Mouse (Mus musculus) MEL (cell line): ENCODE measurements around the gene Dlx3.

Experiments
- CTCF ChIP-seq, 3 experiments: IDR thresholded peaks in 2 of 3; conservative IDR thresholded peaks in 1 of 3; 2 replicates each; pipeline ENCODE4 v1.5.1; 2011 to 2012; ENCODE audit warnings: low read length in 3 of 3, low read depth in 2 of 3, mild to moderate bottlenecking in 2 of 3, improper control_type of control experiment in 1 of 3, inconsistent platforms in 1 of 3, mixed read lengths in 1 of 3, moderate library complexity in 1 of 3; ENCODE audit not compliant: control insufficient read depth in 1 of 3, insufficient read depth in 1 of 3, poor library complexity in 1 of 3, severe bottlenecking in 1 of 3
- GATA1 ChIP-seq: IDR thresholded peaks from 2 replicates; pipeline ENCODE4 v1.6.1; 2011; ENCODE audit warnings: low read depth, low read length, improper control_type of control experiment
- RAD21 ChIP-seq: IDR thresholded peaks from 2 replicates; pipeline ENCODE4 v1.6.1; 2011; ENCODE audit warnings: mild to moderate bottlenecking, low read depth, low read length, improper control_type of control experiment
- USF2 ChIP-seq, 2 experiments: IDR thresholded peaks; 2 replicates each; pipeline ENCODE4 v1.6.1; 2011 to 2012; ENCODE audit warnings: improper control_type of control experiment in 2 of 2, low read length in 2 of 2, borderline replicate concordance in 1 of 2, inconsistent platforms in 1 of 2, low read depth in 1 of 2, mild to moderate bottlenecking in 1 of 2; ENCODE audit not compliant: insufficient read depth in 1 of 2
- ZC3H11A ChIP-seq: IDR thresholded peaks from 2 replicates; pipeline ENCODE4 v1.6.1; 2012; ENCODE audit warnings: low read depth, mild to moderate bottlenecking, inconsistent platforms, low read length, improper control_type of control experiment

DNA sequence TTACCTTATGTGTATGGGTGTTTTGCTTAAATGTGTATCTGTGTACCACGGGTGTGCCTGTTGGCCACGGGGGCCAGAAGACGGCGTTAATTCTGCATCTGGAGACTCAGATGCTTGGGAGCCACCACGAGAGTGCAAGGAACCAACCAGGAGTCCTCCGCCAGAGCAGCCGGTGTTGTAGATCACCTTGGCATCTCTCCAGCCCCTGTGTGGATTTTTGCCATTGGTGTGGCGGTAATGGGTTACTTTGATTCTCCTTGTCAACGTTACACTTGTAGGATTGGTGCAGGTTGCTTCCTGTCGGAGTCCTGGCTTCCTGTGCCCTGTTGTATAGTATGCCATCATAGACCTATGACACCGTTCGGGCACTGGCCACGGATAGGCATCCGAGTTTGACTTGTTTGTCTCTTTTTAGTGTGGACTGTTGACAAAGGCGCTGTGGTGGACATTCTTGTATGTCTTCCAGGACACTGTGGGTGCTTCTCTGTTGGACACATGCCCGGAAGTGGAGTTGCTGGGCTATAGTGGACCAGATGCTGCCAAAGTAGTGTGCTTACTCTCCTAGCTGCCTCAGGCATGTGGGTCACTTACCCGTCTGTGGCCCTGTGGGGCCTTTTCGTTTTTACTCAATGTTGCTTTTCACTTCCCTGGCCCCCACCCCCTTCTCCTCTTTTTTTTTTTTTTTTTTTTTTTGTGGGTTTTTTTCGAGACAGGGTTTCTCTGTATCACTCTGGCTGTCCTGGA, 17.6 kb upstream of the Dlx3 start:
- TF ChIP-seq CTCF (IDR thresholded peaks at IDR 0.05 in 2 of 3, conservative IDR thresholded peaks at IDR 0.05 in 1 of 3; ENCODE audit: control insufficient read depth in 1 of 3, insufficient read depth in 1 of 3, low read depth in 2 of 3, low read length in 3 of 3, poor library complexity in 1 of 3, severe bottlenecking in 1 of 3) (no peak), ZC3H11A (no peak), RAD21 (no peak), USF2 (IDR thresholded peaks at IDR 0.05; ENCODE audit: borderline replicate concordance in 1 of 2, insufficient read depth in 1 of 2, low read depth in 1 of 2, low read length in 2 of 2) (no peak), GATA1 (no peak)
